Mouse (Mus musculus) neural tube, embryonic 14.5 days (tissue): ENCODE measurements around the gene Skint9. TPM values are rescaled to one million over a fixed set of nuclear protein-coding genes. Genes with fewer than 3 reads are reported as not detected.
"Not testable (repeated sequence)": the region's sequence is repeated elsewhere in the genome, so short reads cannot be mapped to it uniquely, and the experiment has no call there.

ENCODE experiments used
- ATAC-seq: fragments of 200-750 bp; cut with Nextera tagmentation; 2 replicates; pipeline ENCODE4 v1.8.0; 2017; ENCODE audit warnings: low read depth, mild to moderate bottlenecking, moderate TSS enrichment, moderate library complexity
- H3K27ac ChIP-seq: fragments of 300-500 bp; sonication (generic); 2 replicates; pipeline ENCODE4 v1.5.1; 2014; ENCODE audit warnings: low read depth, mild to moderate bottlenecking, control low read depth, low read length, moderate library complexity, mixed read lengths
- H3K27me3 ChIP-seq: fragments of 300-500 bp; sonication (generic); 2 replicates; pipeline ENCODE4 v1.6.1; 2014; ENCODE audit warnings: low read length; ENCODE audit not compliant: control insufficient read depth, insufficient read depth
- H3K36me3 ChIP-seq: fragments of 300-500 bp; sonication (generic); 2 replicates; pipeline ENCODE4 v1.6.1; 2014; ENCODE audit warnings: low read length, mixed read lengths; ENCODE audit not compliant: control insufficient read depth, insufficient read depth
- H3K4me1 ChIP-seq: fragments of 300-500 bp; sonication (generic); 2 replicates; pipeline ENCODE4 v1.6.1; 2014; ENCODE audit warnings: low read length; ENCODE audit not compliant: control insufficient read depth, insufficient read depth
- H3K4me2 ChIP-seq: fragments of 300-500 bp; sonication (generic); 2 replicates; pipeline ENCODE4 v1.6.1; 2014; ENCODE audit warnings: mild to moderate bottlenecking, low read depth, low read length, control low read depth
- H3K4me3 ChIP-seq: fragments of 300-500 bp; sonication (generic); 2 replicates; pipeline ENCODE4 v1.5.1; 2014; ENCODE audit warnings: low read depth, low read length, control low read depth, mixed read lengths
- H3K9ac ChIP-seq: fragments of 300-500 bp; sonication (generic); replicated peaks from 2 replicates; pipeline ENCODE4 v1.6.1; 2014; ENCODE audit warnings: low read depth, mild to moderate bottlenecking, control low read depth, low read length, mixed read lengths
- H3K9me3 ChIP-seq: fragments of 300-500 bp; sonication (generic); 2 replicates; pipeline ENCODE4 v1.6.1; 2016; ENCODE audit warnings: low read length; ENCODE audit not compliant: control insufficient read depth
- WGBS: fragments of 180-500 bp; shearing (Covaris S2); extraction: QIAGEN DNeasy Blood & Tissue Kit; methylation state at CpG from one replicate; pipeline ENCODE4 v1.1.7; 2014; 5-methylcytosine and 5-hydroxymethylcytosine counted together
- polyA plus RNA-seq: library from polyadenylated mRNA; unstranded; fragments of >200 nt; fragmentation: Nextera tagmentation; extraction: Ambion mirVana; gene quantifications from 2 replicates; pipeline ENCODE4 v1.2.1, GENCODE M21; 2014

Gene Skint9
- polyA plus RNA-seq: not detected in 2 replicates

DNA sequence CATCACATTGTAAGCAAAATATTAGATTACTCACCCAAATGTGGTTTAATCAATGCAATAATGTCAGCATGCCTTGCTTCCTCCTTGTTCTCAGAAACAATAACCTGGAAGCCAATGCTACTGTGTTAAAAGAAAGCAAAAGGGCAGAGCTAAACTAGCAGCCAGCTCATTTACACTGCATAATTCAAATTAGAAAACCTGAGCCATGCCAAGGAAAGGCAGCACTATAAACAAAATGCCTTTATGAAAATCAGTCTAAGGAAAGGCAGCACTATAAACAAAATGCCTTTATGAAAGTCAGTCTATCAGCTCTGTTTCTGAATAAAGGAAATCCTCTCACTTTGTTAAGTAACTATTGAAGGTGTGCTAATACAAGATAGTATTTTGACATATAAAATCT, at the start of gene Skint9:
Gene Skint9, minus strand, starts transcription at position 101 of the 400 bp plus-strand sequence.
- ATAC-seq: no peak
- H3K27me3 ChIP-seq: no peaks in the 10 kb centered on the region
- no peak within 1 kb of the TSS for H3K4me3 ChIP-seq
- no peaks in the 10 kb centered on the region for H3K36me3 ChIP-seq
- H3K27ac ChIP-seq: no peak within 1 kb of the TSS
- H3K4me2 ChIP-seq: no peak within 1 kb of the TSS
- no peaks in the 10 kb centered on the region for H3K4me1 ChIP-seq
- 0 out of 2 replicates have a peak, but pooled peaks cover 3% of the 10 kb centered on the region for H3K9me3 ChIP-seq
- no peak within 1 kb of the TSS for H3K9ac ChIP-seq

GRCm38 (mm10) chr4:112432685-112433084, 1.1 kb downstream of the Skint9 start:
- H3K27ac ChIP-seq: no peak overlapping the region
- no peaks in the 10 kb centered on the region for H3K36me3 ChIP-seq
- no peak overlapping the region for H3K4me2 ChIP-seq
- 76% methylated on average over 1 of the region's 1 CpGs for WGBS
- 0 out of 2 replicates have a peak, but pooled peaks cover 3% of the 10 kb centered on the region for H3K9me3 ChIP-seq
- H3K4me3 ChIP-seq: no peak overlapping the region
- H3K4me1 ChIP-seq: no peaks in the 10 kb centered on the region
- H3K9ac ChIP-seq: no peak overlapping the region
- no peak for ATAC-seq
- no peaks in the 10 kb centered on the region for H3K27me3 ChIP-seq

DNA sequence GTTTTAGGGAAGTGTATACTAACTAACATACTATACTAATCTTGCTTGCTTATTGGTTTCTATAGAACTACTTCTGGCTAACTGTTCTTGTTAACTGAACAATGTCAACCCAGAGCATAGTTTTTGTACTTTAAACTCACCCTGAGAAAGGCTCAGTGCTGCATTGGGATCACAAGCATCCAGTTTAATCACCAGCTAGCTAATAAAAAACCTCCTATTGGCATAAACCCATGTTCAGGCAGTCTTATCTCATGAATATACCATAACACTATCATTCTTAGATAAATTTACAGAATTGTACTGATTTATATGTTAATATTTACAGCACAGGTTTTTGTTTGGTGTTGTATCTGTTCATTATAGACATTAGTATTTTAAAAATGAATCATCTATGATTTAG, 1.6 kb downstream of the Skint9 start:
- Histone ChIP-seq H3K9ac (no peak overlapping the region), H3K9me3 (0 out of 2 replicates have a peak, but pooled peaks cover under 1% of the 10 kb centered on the region), H3K4me1 (no peaks in the 10 kb centered on the region), H3K4me3 (no peak overlapping the region), H3K4me2 (no peak overlapping the region), H3K27me3 (no peaks in the 10 kb centered on the region), H3K36me3 (no peaks in the 10 kb centered on the region), H3K27ac (no peak overlapping the region)
- no peak for ATAC-seq

GRCm38 (mm10) chr4:112349111-112349510, 84.7 kb downstream of the Skint9 start:
- ATAC-seq, H3K4me1 ChIP-seq, H3K36me3 ChIP-seq, H3K27ac ChIP-seq, H3K27me3 ChIP-seq, H3K9ac ChIP-seq, H3K4me3 ChIP-seq, H3K4me2 ChIP-seq, H3K9me3 ChIP-seq: not testable (repeated sequence)
- WGBS: 92% methylated on average over 16 of the region's 17 CpGs

Other genes with a start within 250 kb of the Skint9 start
- gene Skint3, start 201.7 kb downstream of the Skint9 start, polyA plus RNA-seq: not detected in 2 replicates
- not detected in 2 replicates for gene Skint2, start 123.2 kb upstream of the Skint9 start, polyA plus RNA-seq